Mouse (Mus musculus) spleen, postnatal 14 days (tissue): ENCODE data around the gene Mettl23.
"Not testable (repeated sequence)": the region's sequence is repeated elsewhere in the genome, so short reads cannot be mapped to it uniquely, and the experiment has no call there.

Experiments
- DNase-seq, 2 experiments: peaks; one replicate each; pipeline ENCODE4 v3.0.0; 2021 to 2022; ENCODE audit warnings: low spot score in 2 of 2

The Mettl23 gene

DNA sequence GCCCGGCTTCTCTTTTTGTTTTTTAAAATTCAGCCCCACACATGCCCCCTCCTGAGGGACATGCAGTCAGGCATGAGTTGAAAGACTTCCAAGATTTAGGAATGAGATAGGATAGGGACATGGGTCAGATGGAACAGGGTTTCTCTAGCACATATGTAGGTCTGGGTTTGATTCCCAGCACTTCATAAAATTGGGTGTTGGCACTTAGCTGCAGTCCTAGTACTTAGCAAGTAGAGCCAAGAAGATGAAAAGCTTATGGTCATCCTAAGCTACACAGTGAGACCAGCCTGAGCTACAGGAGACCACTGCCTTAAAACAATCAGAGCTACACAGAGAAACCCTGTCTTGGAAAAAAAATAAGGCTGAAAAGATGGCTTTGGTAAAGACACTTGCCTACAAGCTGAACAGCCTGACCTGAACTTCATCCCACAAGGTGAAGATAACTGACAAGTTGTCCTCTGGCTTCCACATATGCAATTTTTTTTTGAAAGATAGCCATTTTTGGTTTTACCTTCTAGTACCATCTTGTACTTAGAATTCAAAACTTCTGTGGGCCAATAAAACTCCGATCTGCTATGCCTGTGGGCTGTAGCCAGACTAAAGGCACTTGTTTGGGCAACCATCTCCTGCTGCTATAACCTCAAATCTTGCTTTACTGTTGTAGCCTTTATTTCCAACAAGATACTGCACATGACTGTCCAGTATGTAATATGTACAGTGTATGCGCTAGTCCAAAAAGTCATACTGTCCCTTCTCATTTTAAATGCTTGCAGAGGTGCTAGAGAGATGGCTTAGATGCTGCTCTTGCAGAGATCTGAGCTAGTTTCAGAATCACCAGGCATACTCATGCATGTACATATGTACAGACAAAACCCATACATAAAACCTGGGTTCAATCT lies 4.4 kb downstream of the Mettl23 start:
- DNase-seq, result no peak

DNA sequence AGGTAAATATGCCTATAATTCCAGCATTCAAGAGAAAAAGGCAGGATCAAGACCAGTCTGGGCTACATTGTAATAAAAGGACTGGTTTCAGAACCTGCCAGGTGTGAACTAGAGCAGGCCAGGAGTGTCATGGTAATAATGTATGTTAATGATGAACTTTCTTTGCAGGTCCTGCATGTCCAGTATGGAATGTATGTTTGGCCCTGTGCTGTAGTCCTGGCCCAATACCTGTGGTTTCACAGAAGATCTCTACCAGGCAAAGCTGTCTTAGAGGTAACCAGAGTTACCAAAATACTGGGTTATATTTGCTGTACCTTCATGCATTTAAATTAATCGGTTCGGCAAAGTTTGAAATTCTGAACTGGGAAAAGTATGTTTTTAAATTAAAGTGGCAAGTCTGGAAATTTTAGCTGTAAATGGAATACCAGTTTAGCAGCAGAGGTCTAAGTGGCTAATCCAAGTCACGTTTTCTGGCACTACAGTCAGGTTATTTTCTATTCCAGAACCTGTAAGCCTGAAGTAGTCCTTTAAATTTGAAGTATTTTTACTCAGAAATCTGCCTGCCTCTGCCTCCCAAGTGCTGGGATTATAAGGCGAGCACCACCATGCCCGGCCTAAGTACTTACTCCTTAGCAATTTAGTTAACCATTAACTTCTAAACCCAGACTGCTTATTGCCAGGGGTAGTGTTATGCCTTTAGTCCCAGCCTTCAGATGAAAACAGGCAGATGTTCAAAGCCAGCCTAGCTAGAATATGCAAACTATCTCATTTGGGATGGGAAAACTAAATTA lies 5.2 kb downstream of the Mettl23 start:
- DNase-seq, result no peak

DNA sequence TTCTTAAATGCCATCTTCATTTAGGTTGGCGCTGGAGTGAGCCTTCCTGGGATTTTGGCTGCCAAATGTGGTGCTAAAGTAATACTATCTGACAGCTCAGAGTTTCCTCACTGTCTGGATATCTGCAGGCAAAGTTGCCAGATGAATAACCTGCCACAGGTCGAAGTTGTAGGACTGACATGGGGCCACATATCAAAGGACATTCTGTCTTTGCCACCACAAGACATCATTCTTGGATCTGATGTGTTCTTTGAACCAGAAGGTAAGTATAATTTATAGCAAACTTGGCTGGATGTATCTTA lies 5.8 kb downstream of the Mettl23 start:
- not testable (repeated sequence) for DNase-seq

DNA sequence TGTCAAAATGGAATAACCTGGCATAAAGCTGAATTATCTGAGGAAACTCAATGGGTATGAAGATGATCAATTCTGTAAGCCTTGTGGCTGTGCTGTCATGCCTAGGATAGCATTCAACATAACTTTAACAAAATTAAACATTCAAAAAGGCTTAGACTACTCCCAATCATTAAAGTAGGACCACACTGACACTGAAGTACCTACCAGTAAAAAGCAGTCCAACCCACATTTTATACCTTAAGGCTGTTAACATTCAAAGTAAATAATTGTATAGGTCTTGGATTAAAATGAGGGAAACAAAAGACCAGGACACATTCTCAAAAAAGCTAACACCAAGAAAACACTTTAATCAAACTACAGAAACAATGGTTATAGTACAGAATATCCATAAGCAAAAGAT lies 6.5 kb downstream of the Mettl23 start:
- no peak for DNase-seq

DNA sequence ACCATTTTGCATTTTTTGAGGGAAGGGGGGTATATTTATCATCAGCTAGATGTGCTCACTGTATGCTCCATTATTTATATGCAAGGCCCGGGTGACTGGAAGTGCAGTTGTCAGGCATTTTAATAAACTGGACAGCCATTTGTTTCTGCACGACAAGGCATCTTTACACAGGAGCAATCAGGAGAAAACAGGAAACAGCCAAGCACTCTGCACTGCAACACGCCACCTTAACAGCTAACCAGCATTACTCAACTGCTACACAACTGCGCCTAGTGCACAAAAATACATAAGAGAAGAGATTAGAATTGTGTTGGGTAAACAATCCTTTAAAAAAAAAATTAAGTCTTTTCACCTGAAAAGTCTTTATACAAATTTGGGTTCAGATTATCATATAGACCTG lies 7.0 kb downstream of the Mettl23 start:
- no peak for DNase-seq

DNA sequence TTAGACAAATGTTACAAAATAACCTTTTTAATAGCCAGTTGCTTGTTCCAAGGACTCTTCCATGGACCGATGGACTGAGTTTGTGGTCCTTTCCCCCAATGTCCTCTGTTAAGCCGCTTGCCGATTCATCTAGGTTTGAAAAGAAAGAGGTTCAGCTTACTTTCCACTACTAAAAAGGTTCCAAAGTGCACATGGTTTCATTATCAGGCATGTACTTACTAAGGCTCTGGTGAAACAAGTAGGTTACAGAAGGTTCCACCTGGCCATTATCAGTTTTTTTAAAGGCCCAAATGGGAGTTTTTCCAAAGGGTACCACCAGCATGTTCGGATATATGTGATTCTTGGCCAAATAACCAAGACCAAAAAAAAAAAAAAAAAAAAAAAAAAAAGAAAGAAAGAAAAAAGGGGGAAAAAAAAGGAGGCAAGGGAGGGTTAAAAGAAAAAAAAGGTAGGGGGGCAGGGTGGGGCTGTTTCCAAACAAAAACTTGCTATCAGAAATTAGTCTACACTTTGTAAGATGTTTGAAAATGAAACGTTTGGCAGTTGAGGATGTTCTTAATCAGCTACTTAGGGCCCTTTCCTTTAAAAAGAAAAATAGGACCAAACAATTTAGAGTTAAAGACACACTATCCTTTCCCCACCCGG lies 7.9 kb downstream of the Mettl23 start:
- DNase-seq, result no peak

DNA sequence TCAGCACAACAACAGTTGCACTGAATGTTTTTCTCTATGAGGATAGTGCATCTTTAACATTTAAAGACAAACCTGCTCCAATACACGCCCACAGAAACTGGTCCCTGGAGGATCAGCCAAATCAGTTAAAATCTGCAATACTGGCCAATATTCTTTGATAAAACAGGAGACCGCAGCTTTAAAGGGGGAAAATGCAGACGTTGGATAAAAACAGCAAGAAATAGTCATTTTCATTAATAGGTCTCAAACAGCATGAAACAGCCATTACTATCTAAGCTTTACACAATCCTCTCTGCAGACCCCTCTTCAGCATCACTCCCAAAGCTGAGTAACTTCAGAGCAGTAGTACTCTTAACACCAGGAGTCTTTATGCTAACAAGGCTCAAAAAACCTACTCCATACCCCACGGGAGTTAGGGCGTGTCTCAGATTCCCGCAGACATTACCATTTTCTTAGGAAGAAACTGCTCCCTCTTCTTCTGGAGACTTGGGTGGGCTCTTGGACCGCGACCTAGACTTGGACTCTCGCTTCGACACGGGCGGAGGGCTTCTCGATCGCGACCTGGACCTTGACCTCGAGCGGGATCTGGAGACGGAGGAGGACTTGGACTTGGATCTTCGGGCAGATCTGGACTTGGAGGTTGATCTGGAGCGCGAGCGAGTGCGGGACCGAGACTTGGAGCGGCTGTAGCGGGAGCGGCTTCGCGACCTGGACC lies 8.7 kb downstream of the Mettl23 start:
- no peak for DNase-seq

DNA sequence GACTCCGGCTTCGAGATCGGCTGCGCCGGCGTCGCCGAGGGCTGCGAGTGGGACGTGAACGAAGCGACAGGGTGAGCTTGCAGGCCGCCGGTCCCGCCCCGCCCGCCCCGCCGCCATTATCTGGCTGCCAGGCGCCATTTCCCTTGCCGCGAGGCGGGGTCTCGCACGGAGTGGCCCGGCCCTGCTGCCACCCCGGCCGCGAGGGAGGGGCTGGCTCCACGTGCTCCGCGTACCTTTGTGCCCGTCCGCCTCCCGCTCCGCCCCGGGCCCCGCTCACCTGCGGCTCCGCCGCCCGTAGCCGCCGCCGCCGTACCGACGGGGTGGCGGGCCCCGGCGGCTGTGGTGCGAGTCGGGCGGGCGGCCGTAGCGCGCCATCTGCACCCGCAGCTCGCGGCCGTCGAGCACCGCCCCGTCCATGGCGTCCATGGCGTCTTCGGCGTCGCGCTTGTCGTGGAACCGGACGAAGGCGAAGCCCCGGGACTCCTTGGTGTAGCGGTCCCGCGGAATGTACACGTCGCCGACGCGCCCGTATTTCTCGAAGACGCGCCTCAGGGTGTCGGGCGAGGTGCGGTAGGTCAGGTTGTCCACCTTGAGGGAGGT lies 9.3 kb downstream of the Mettl23 start, which contains the start of gene Mfsd11:
Mfsd11 (plus strand) TSS at position 150 of the 600 bp plus-strand sequence.
- peak; percentile 68 to 77 for DNase-seq

DNA sequence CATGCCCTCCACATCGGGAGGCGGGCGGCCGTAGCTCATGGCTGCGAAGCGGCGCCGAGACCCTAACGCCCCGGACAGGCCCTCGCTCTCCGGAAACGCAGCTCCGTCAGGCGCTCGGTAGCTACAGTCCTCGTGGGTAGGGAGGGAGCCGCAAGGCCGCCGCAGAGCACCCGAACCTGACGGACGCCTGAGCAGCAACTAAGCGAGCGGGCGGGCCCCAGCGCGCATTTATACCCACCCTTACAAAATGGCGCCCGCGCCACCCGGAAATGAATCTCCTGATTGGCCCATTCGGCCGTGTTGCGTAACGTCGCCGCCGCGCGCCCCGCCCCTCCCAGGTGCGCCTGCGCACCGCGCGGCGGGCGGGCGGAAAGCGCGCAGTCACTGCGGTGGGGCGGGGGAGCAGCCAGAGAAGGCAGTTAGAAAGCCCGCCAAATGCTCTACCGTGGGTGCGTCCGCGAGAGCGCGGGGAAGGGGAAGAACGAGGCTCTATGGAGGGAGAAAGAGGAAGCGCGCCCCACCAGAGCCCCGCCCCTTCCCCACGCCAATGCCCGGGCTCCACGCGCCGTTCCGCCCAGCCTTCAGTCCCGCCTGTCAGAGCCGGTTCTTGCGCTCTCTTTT lies 9.9 kb downstream of the Mettl23 start, which contains the start of gene Srsf2:
Srsf2 (minus strand) TSS at position 204 of the 621 bp plus-strand sequence.
- DNase-seq, result peak; percentile 95 to 96

DNA sequence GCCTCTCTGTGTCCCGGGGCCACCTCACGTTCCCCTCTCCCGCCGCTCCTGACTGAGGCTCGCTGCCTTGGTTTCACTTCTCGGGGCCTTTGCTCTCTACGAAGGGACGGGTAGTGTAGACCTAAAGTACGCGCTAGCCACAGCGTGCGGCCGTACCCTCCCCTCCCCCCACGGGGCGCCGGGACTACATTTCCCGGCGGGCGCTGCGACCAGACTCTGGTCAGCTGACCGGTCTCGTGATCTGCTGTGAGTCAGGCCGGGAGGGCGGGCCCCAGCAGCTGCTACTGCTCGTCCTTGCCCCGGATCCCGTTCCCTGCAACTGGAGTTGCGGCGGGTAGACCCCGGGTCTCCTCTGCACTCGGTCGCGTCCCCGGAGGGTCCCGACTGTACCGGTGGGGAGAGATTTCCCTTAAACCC lies 10.4 kb downstream of the Mettl23 start:
- DNase-seq, result peak; percentile 92 to 96

DNA sequence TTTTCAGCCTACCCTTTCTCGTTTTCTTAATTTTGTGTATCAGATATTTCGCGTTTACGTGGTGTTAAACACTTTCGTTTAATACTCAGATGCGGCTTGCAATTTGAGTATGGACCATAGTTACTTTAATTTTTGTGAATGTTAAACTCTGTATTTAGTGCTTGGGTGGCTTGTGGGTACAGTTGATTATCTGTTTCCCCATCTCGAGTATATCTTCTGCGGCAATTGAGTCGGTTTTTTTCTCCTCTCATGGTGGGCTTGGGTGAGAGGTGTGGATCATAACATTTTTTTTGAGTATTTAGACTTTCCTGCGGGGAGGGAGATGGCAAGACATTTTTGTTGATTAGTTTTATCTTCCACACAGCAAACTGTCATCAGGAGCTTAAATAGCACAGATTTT lies 11.2 kb downstream of the Mettl23 start:
- no peak for DNase-seq

DNA sequence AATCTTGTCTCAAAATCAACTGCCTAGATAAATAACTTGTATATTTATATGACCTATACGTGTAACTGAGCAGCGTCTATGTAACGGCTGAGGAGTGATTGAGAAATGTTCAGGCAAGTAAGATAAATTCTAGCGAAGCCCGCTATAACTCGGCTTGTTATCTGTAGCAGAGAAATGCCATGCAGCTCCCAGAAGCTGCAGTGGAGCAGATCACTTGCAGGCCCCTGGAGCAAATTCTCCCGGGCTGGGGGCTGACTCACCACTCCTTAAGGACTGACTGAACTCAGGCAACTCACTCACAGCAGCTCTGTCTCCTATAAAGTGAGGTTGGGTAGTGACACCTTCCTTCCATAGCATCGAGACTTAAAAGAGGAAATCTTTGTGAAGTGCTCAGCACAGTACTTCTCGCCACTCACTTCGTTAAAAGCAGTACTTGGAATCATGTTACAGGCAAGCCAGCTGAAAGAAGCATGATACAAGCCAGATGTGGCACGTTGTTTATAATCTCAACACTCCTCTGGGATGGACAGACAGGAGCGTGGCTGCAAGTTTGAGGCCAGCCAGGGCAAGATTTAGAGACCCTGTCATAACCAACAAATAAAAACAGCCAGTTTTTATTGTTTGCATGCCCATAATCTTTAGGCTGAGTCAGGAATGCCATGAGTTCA lies 14.2 kb downstream of the Mettl23 start:
- DNase-seq, result no peak

DNA sequence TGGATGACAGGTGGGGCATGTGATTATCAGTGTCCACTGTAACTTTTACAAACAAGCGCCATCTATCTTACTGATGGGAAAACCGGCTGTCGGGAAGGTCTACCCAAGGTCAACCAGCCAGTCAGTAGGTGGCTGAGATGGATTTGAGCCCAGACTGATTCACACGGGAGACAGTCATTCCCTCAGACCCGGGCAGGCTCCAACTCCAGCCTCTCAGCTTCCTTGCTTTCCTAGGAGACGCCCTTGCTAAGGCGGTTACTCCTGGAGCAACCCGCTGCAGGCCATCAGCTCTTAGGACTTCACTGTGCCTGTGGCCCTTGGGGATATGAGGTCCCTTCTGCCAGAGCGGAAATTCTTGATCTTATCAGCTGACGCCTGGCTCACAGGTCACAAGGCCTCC lies 21.4 kb downstream of the Mettl23 start:
- no peak for DNase-seq

DNA sequence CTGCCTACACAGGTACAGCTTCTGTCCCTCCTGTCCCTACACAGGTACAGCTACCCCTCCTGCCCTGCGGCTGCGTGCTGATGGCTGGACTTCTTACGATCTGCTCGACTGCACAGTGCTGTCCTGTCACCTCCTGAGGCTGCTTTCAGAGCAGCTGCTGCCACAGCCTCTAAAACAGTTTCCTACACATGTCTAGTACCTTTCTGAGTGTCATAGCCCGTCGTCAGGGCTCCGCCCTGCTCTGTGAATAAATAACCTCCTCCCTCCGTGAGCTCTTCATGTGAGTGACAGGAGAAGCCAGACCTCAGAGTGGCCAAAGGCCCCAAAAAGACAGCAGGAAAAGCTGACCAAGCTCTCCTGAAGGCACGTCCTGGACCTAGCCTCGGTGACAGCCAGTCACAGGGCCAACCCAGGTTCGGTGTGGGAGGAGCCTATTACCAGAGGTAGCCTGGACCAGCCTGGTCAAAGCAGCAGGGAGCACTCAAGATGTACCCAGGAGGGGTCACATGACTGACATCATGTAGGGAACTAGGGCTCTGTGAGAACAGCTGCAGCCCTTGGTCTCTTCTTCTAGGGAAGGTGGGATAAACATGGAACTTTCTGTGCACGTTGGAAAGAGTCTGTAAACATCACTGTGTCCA lies 23.0 kb downstream of the Mettl23 start:
- no peak for DNase-seq

DNA sequence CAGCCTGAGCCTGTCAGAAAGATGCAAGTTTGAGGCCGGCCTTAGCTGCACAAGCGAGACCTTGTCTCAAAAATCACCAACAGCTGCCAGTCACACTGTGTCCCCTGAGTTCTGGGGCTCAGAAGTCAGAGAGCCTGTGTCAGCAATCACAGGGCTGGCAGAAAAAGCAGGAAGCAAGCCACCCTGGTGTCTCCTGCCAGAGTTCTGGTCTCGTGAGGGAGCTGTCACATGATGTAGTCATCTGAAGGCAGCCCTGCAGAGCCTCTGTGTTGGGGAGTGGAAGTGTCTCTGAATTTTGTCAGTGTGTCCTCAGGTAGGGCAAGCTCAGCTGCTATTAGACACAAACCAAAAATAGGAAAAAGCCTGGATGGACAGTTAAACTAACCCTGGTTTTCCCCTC lies 25.1 kb downstream of the Mettl23 start:
- DNase-seq, result no peak

DNA sequence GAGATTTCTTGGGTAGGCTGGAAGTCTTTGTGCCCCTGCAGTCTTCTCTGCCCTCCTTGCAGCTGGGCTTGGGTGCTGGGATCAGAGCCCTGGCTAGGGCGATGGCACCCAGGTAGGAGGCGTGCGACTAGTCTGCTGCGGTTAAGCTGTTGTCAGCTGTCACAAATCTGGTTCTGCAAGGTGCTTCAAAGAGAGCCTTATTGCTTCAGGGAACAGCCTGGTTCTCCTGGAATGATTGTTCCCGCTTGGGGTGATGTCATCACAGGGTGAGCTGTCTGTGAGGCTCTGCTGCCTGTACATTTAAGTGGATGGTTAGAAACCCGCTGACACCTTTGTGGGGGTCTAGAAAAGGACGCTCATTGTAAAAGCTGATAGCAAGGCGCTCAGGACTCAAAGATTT lies 26.1 kb downstream of the Mettl23 start:
- DNase-seq, result no peak

DNA sequence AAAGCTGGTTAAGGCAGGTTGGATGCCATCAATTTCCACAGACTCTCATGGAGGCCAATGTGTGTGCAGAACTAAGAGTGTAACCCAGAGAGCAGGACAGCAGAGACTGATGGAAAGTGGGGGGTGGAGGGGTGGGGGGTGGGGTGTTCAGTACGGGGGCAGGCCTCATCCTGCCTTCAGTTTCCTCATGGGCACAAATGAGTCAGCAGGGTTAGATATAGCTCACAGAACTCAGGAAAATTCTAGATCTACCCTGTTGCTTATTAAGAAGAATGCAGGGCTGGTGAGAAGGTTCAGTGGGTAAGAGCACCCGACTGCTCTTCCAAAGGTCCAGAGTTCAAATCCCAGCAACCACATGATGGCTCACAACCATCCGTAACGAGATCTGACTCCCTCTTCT lies 26.6 kb downstream of the Mettl23 start:
- DNase-seq, result no peak

DNA sequence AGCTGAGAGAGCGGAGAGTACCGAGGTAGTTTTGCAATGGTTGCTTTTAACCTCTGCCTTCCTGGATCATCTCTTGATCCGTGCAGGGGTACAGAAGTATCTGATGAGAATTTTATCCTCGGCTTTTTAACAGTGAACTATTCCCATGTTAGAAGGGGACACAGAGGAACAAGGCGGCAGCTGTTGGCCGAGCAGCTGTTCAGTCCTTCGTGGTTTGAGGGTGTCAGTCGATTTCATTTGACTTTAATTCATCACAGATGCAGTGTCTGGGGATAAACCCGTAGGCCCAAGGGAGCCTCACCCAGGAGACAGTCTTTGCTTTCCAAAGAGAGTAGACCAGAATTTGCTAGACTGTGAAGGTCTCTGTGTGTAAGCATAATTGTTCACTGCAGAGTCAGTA lies 28.5 kb downstream of the Mettl23 start:
- no peak for DNase-seq

DNA sequence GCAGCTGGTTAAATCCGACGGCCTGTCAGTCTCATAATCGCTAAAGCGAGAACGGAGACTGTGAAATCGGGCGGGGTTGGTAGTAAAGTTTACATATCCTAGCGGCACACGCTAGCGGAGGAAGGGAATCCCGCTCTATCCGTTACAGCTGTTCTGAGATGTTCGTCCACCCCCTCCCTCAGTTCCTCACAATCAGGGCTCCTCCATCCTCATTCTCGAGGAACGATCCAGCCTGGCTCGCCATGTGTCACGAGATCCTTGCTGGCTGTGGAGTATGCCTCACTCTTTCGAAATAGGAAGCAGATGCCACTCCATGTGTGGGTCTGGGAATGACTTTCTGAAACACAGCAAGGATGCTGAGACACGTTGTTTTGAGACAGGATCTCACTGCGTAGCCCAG lies 30.9 kb downstream of the Mettl23 start:
- DNase-seq, result no peak

DNA sequence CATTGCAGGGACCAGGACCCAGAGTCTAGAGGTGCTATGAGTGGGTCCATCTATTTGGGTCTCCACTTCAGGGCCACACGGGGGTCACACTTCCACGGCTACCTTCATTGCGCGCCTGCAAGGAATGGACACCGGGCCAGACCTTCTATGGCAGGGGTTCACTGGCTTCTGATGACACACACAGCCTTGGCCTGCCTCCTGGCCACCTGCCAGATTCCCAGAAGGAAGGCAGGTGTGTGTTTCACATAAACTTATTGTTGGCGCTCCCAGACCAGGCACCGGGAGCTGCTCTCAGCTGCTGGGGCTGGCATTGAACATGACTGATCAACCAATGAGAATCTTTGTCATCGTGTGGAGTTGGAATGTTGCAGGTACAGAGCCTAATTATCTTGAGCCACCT lies 35.4 kb downstream of the Mettl23 start:
- DNase-seq, result no peak
